Mouse (Mus musculus): ENCODE results near the gene Mthfd1l. TPM values are rescaled to one million over a fixed set of nuclear protein-coding genes. Genes with fewer than 3 reads are reported as not detected.
"Not testable (repeated sequence)": the region's sequence is repeated elsewhere in the genome, so short reads cannot be mapped to it uniquely, and the experiment has no call there.

Mthfd1l gene
- total RNA-seq, 2 experiments from 2014 or later, result 0.87 to 1.3 TPM

DNA sequence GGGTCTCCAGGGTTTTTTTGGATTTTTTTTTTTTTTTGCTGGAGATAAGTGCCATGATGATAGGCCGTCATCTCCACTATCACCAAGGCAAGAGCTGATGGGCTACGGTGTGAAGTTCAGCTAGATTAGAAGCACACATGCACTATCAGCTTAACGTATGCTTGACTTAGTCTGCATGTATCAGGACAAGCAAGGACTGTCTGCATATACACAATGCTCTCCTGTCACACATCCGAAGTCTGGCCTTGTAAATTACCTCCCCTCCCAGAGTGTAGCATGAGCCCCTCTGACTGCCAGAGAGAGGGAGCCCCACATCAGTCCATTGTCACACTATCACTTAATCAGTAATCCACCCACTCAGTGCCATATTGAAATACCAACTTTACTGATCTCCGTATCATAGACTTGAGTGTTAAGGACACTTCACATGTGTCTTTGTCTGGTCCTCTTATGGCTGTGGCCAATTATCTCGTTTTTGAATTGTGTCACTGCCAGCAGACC lies 99.0 kb downstream of the Mthfd1l start:
- intact Hi-C loops (cut with DNase I), result no loop called here
- DNase-seq, result no peak

DNA sequence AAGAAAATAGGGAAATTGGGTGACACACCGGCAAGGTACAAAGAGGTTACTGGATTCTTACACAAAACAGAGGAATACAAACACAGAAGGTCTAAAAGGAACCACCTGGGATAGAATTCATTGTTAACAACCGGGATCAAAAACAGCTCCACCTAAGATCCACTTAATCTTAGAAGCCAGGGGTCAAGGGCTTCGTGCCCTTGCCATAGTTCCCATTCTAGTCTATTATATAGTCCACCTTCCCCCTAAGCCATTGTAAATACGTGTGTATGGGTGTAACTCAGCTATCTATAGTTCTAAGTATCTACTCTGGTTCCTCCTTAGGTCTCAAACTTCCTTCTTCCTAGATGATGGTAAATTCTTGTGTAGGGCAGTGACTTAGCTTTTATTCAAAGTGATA lies 99.6 kb downstream of the Mthfd1l start:
- DNase-seq; intact Hi-C loops (cut with DNase I): not testable (repeated sequence)

DNA sequence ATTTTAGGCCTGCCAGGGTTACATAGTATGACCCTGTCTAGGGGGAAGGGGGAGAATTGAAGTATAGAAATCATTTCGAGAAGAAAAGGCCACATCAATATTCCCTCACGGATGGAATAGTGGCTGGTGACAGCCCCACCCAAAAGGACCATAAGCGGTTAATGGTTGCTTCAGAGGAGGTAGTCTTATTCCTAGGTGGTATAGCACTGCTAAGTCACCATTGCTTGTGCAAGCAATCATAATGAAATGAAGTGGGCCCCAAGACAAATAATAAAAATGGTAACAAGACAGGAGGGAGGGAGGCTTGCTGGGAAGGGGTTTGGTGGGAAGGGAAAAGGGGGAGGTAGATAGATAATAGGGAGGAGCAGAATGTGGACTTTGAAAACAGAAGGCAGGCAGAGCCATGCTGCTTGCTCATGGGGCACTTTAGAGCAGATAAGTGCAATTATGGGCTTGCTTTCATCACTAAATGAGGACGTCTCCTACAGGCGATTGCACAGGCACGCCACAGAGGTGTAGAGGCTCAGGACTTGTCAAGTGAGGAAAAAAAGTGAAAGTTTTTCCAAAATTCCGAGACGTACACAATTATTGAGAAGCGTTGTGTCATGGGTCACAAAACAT lies 105.4 kb downstream of the Mthfd1l start:
- no peak for DNase-seq
- intact Hi-C loops (cut with DNase I), result loop anchor here (5.0 kb wide), 1 partner anchor 81 kb away; no protein-coding TSS in a partner anchor

DNA sequence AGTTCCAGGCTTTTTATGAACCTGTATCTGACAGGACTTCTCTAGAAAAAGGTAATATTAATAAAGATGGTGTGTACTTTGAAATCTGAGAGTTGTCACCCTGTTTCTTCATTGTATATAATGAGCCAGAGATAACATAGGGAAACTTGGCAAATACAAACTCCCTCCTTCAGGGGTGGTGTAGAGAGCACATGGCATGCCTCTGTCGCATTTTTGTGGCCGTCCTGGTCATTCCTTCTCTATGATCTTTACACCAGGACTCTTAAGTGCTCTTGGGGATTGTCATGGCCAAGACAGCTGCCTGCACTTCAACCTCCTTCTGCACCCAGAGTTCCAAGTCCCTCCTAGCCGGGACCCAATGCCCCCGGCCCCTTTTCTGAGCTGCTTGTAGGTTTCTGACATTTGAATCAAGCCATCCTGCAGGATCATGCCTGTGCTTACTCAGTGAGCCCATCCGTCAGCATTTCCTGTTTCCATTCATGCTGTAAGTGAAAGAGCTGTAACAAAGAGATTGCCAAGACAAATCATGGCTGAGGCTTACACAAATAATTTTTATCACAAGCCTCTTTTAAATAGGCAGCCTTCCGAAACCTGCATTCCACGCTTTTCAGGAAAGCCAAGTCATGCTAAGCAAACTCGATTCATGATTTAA lies 106.2 kb downstream of the Mthfd1l start:
- intact Hi-C loops (cut with DNase I), result loop anchor here (1.0 to 5.0 kb wide), 2 partner anchors 41 to 82 kb away; no protein-coding TSS in a partner anchor
- peak; percentile 17 to 26 for DNase-seq

DNA sequence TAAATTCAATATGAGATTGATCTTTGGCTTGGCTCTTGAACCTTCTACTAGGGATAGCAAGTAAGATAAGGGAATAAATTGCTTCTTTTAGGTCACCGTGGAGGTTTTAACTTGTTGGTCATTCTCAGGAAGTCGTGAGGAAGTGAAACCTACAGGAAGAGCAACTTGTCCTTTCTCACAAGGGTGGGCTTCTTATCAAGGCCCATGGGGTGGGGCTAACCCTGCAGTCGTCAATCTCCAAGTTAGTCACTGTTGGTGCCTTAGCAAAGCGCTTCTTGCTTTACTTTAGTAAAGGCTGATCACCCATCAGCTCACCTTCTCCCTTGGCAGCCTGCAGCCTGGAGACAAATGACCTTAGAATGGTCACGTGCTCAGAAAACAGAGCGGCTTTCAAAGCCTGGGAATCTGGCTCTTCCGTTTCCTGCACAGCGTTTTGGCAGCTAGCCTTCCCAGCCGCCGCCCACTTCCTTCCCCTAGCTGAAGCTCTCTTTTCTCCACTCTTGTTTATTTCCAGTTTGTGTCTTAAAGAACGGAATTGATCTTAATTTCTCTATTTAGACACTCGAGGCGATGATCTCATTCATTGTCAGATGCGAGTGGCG lies 106.8 kb downstream of the Mthfd1l start:
- intact Hi-C loops (cut with DNase I), result loop anchor here (1.0 to 5.0 kb wide), 3 partner anchors 28 to 82 kb away; no protein-coding TSS in a partner anchor
- DNase-seq, result peak; percentile 82 to 83

DNA sequence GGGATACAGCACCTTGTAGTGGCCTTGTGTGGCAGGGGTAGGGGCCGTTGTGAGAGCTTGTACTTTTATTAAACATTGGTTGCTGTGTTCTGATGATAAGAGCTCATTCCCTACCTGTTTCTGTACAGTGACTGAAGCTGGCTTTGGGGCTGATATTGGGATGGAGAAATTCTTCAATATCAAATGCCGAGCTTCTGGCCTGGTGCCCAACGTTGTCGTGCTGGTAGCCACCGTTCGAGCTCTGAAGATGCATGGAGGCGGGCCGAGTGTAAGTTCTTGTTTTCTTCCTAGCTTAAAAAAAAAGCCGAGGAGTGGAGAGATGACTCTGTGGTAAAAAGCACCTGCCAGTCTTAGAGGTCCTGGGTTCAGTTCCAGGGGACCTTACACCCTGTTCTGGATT lies 110.7 kb downstream of the Mthfd1l start:
- intact Hi-C loops (cut with DNase I), result no loop called here
- no peak for DNase-seq

DNA sequence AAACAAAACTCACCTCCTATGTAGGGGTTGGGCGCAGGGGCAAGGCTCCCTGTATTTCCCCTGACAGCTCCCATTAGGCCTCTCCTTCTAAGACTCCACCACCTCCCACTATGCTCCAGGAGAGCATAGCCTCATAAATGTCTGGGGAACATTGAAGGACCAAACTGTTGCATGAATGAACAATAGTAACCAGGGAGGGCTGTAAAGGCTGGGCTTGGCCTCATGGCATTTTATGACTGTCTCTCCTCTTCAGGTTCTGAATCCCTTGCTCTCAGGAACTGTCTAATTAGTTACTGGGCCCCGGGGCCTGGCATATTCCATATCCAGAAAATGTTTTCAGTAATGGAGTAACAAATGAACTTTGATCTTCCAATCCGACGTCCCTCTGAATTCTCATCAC lies 112.0 kb downstream of the Mthfd1l start:
- DNase-seq, result no peak
- intact Hi-C loops (cut with DNase I), result no loop called here

DNA sequence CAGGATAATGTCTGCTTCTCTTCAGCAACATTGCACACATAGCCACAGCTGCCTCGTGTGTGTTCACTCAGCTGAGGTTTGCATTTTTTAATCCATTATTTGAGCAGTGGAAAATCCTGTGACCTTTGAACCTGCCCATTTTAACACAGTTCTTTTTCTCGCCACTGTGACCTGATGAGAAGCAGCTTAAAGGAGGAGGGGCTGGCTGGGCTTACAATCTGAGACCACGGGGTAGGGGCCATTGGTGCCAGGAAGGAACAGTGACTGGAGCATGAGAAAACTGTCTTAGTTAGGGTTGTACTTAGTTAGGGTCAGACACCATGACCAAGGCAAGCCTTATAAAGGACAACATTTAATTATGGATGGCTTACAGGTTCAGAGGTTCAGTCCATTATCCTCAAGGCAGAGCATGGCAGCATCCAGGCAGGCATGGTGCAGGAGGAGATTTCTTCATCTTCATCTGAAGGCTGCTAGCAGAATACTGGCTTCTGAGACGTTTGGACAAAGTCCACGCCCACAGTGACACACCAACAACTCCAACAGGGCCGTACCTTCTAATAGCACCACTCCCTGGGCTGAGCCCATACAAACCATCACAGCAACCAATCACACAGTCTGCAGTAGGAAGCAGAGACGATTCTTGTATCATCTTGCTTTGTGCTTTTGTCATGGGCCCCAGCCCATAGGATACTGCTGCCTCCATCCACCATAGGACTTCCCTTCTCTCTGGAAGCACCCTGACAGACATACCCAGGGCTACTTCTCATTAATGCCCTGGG lies 112.6 kb downstream of the Mthfd1l start:
- intact Hi-C loops (cut with DNase I), result no loop called here
- no peak for DNase-seq

DNA sequence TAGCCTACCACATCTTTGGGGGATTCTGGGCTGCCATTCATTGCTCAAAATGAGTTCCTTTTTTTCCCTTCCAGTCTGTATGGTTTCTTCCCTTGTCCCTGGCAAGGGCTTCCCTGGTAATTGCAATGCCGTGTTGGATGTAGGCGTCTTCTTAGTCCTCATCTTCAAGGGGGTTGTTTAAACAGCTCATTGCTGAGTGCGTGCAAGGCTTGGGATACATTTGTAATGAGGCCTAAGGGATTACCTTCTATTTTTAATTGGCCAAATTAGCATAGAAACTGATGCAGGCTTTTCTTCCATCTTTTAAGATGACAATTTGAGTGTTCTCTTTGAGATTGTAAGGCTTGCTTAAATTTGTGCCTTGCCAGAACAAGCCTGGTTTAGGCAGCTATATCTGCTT lies 114.6 kb downstream of the Mthfd1l start:
- intact Hi-C loops (cut with DNase I), result no loop called here
- no peak for DNase-seq

DNA sequence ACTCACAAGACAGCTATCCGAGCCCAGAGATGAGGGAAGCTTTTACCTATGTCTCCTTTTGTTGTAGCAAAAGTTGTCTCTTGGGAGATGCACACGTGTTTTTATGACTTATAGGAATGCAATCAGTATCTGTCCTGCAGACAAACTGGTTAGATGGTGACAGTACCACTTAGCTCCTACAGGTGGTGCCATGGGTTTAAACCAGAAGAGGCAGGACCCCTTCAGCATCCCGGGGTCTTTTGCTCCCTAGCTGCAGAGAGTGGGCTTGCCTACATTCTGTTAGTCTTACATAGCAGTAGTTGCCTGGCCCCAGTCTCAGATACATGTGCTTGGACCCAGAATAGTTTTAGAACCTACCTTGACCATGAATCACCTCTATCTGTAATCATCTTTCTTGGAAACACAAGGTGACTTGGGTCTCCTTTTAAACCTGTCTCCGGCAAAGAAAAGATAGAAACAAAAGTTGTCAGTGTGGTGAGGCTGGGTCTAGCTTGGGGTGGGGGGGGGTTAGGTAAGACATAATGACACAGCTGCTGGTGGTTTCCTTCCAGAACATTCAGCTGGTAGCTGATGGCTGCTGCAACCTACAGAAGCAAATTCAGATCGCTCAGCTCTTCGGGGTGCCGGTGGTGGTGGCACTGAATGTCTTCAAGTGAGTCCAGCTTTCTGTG lies 116.0 kb downstream of the Mthfd1l start:
- peak; percentile 28 to 63 for DNase-seq
- intact Hi-C loops (cut with DNase I), result loop anchor here (2.0 kb wide), 1 partner anchor 244 kb away; no protein-coding TSS in a partner anchor

DNA sequence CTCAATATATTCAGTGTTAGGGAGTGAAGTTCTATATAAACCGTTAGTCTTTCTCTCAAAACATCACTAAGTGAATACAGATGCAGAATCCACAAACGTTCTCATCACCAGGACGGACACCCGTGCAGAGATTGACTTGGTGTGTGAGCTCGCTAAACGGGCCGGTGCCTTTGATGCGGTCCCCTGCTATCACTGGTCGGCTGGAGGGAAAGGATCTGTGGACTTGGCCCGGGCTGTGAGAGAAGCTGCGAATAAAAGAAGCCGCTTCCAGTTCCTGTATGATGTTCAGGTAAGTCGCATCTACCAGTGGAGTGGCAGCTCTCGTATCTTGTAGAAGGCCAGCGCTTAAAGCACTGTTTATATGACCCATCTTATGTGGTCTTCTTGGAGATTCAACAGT lies 117.0 kb downstream of the Mthfd1l start:
- no peak for DNase-seq
- intact Hi-C loops (cut with DNase I), result loop anchor here (2.0 kb wide), 1 partner anchor 243 kb away; no protein-coding TSS in a partner anchor

DNA sequence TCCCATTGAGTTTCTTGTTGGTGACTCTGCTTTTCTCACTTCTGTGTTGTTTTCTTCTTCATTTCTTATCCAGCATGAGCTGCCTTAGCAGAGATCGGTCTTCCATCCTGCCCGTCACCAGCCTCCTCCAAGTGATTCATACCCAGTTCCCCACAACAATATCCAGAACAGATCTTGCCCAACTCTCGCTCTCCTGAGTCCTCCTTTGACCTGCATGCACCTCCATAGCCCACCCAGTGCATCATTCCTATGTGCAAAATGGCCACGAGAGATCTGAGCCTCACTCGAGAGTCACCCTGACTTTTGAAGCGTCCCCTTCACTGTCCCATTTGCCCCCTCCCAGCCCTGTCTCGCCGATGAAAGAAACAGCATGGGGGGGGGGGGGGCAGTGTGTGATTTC lies 120.1 kb downstream of the Mthfd1l start:
- intact Hi-C loops (cut with DNase I), result no loop called here
- no peak for DNase-seq

DNA sequence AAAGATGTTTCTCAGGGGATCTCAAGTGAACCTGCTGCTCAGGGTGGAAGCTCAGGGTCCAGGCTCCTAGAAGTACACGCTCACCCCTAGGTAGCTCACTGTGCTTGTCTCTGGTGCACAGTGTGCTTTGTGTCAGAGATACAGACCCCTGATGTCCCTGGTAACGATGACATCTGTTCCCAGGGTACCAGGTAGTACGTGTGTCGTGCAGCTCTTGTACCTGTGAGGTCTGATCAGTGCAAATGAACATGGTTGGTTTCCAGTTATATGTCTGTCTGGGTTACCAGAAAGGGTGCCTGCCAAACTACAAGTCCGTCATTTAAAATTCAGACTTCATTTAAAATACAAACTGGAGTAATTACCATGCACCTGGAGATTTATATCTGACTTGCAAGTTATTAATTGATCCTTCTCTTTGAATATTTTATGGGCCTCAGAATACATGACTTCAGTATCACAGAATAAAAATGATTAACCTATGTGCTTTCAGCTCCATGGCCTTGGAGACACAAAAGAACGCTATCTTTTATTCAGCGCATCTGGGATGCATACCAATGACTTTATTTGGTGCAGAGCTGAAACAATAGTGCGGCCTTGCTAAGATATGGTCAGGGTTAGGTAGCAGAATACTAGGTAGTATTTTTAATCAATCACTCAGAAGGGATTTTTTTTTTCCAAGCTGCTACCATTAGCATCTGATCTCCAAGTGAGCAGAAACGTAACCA lies 121.3 kb downstream of the Mthfd1l start:
- intact Hi-C loops (cut with DNase I), result no loop called here
- no peak for DNase-seq

DNA sequence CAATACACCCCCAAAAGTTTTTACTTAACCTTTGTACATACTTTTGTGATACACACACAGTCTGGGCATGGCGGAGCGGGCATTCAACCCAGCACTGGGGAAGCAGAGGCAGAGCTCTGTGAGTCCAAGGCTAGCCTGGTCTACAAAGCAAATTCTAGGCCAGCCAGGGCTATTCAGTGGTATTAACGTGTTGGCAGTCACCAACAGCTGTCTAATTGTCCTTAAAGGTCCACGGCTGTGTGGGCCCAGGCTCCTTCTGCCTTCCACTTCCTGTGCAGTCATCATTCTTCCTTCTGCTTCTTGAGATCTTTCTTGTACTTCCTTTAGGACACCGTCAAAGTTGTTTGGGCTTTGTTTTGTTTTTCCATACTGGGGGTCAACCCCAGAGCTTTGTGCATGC lies 123.2 kb downstream of the Mthfd1l start:
- intact Hi-C loops (cut with DNase I), result no loop called here

DNA sequence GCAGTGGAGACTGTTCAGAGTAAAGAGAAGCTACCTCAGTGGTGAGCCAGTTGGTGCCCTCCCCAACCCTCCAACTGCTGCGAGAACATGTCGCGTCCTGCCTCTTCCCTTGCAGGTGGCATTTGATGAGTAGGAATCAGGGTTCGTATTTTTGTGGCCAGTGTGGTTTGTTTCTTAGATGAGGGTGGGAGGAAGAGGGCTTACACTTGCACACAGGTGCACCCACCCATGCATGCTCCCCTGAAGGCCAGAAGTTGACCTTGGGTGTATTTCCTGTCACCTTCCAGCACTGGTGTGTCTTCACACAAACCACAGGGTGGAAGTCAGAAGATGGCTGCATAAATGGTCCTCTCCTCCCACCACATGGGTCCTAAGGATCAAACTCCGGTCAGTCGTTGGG lies 127.1 kb downstream of the Mthfd1l start:
- intact Hi-C loops (cut with DNase I), result loop anchor here (5.0 kb wide), 1 partner anchor 52 kb away; no protein-coding TSS in a partner anchor

More for the DNA sequence above, 123.2 kb downstream of the Mthfd1l start:
- DNase-seq, result no peak

DNA sequence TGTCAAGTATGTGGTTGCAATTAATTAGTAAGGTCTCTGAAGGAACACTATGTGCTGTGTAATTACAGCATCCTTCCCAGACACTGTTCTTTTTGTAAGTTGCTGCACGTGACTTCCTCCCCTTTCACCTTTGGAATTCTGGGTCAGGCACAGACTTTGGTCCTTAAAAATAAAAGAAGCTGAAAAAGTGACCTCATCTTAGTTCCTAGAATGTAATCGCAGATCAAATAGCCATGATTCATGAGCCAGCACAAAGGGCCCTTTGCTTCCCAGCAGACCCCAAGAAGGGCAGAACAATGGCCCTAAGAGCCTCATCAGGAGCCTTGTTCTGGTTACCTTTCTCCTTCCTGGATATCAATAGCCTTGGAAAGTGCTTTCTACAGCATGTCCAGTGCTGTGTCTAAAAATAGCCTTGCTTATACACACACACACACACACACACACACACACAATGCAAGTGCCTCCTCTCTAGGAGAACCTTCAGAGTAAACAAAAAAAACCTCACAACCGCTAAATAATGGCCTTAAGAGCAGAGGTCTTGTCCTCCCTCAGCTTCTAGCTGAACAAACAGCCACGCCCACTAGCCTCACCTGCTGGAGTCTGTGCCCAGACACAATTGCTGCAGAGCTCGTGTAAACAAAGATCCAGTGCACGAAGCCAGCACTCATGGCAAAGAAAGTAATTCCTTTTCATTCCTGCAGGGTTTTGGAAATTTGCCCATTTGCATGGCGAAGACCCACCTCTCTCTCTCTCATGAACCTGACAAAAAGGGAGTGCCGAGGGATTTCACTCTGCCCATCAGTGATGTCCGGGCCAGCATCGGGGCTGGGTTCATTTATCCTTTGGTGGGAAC lies 133.0 kb downstream of the Mthfd1l start:
- intact Hi-C loops (cut with DNase I), result no loop called here
- DNase-seq, result peak in 1 of 2 experiments; percentile 17

More for the DNA sequence above, 127.1 kb downstream of the Mthfd1l start:
- DNase-seq, result no peak

DNA sequence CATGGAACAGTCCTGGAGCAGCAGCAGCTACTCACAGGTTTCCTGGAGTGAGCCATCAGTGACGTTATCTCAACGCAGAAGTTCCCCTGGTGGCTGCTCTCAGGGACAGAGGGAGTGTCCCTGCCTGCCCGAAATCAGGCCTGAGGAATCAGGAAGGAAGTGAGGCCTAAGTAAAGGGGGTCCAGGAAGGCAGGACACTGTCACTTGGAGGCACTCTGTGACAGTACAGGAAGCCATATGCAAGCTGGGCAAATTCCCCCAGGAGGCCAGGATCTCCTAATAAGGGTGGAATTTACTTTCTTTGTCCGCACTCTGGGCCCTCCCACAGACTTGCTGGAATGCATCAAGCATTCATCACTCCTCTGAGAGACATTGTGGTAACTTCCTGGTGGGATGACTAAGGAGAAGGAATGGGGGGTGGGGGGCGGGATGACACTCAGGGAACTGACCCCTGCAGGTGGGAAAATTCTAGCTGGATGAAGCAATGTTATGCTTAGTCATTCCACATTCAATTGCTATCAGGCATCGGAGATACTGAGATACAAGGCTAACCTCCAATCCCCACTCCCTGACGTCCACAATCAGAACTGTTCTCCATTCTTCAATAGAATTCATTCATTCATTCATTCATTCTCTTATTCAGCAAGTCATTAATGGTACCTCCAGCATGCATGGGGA lies 134.9 kb downstream of the Mthfd1l start:
- DNase-seq, result peak; percentile 37 to 48
- intact Hi-C loops (cut with DNase I), result loop anchor here (1.0 kb wide), 1 partner anchor 27 kb away; no protein-coding TSS in a partner anchor

DNA sequence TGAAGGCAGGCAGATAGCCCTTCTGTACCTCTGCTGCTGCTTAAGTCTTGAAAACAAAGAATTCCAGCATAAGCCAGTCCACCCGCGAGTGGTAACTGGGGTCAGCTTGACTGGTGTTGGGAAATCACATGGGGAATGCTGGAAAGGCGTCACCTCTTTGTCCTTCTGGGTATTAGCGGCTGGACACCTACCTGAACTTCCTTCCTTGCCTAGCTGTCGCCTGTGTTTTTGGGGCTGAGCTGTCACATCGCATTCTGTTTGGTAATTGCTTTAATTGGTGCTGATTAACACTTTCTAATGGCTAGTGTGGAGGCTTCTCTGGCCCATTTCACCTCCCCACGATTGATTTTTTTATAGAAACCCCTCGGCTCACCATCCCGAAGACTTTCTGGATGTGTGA lies 135.5 kb downstream of the Mthfd1l start:
- intact Hi-C loops (cut with DNase I), result no loop called here
- no peak for DNase-seq

Data from heart, postnatal 36 days (tissue).